Mouse (Mus musculus) spleen, adult 2 months (tissue): ENCODE data around the gene Schip1.

Experiments used
- CTCF ChIP-seq: fragments of 200-500 bp; IDR thresholded peaks from 2 replicates; pipeline ENCODE4 v1.5.1; 2011; ENCODE audit warnings: mild to moderate bottlenecking, inconsistent platforms; ENCODE audit not compliant: insufficient read depth, insufficient read length, insufficient replicate concordance; ENCODE audit errors: extremely low read depth
- POLR2A ChIP-seq: fragments of 200-500 bp; IDR thresholded peaks from 2 replicates; pipeline ENCODE4 v1.6.1; 2011; ENCODE audit warnings: low read depth, low read length, inconsistent platforms

GRCm38 (mm10) chr3:68042951-68043350 lies 21.7 kb upstream of the Schip1 start:
- TF ChIP-seq POLR2A: no peak
- TF ChIP-seq CTCF: no peak
